Mouse (Mus musculus) midbrain, embryonic 11.5 days (tissue): ENCODE measurements around the gene Abhd8. TPM values are rescaled to one million over a fixed set of nuclear protein-coding genes. Genes with fewer than 3 reads are reported as not detected.
A peak's percentile ranks its signal among the peaks of the same experiment; 100 is the strongest.
"Not testable (repeated sequence)": the region's sequence is repeated elsewhere in the genome, so short reads cannot be mapped to it uniquely, and the experiment has no call there.

Experiments
- ATAC-seq: fragments of 200-750 bp; cut with Nextera tagmentation; 2 replicates; pipeline ENCODE4 v1.8.0; 2017; ENCODE audit warnings: moderate TSS enrichment, moderate library complexity; ENCODE audit not compliant: low FRiP score
- DNase-seq: peaks from one replicate; pipeline ENCODE4 v3.0.0; 2015; ENCODE audit warnings: low spot score; ENCODE audit errors: missing footprints
- H3K27ac ChIP-seq: fragments of 300-500 bp; sonication (generic); 2 replicates; pipeline ENCODE4 v1.5.1; 2014; ENCODE audit warnings: low read depth, low read length
- H3K27me3 ChIP-seq: fragments of 300-500 bp; sonication (generic); 2 replicates; pipeline ENCODE4 v1.6.1; 2014; ENCODE audit warnings: mild to moderate bottlenecking, low read length, moderate library complexity, mixed read lengths; ENCODE audit not compliant: control insufficient read depth, insufficient read depth
- H3K36me3 ChIP-seq: fragments of 300-500 bp; sonication (generic); 2 replicates; pipeline ENCODE4 v1.6.1; 2014; ENCODE audit warnings: mild to moderate bottlenecking, low read length, moderate library complexity, mixed read lengths; ENCODE audit not compliant: control insufficient read depth, insufficient read depth
- H3K4me1 ChIP-seq: fragments of 300-500 bp; sonication (generic); 2 replicates; pipeline ENCODE4 v1.6.1; 2014; ENCODE audit warnings: low read length; ENCODE audit not compliant: control insufficient read depth, insufficient read depth
- H3K4me2 ChIP-seq: fragments of 300-500 bp; sonication (generic); 2 replicates; pipeline ENCODE4 v1.6.1; 2014; ENCODE audit warnings: mild to moderate bottlenecking, moderate library complexity
- H3K4me3 ChIP-seq: fragments of 300-500 bp; sonication (generic); 2 replicates; pipeline ENCODE4 v1.5.1; 2014; ENCODE audit warnings: low read depth, low read length
- H3K9ac ChIP-seq: fragments of 300-500 bp; sonication (generic); 2 replicates; pipeline ENCODE4 v1.6.1; 2014; ENCODE audit warnings: low read length
- H3K9me3 ChIP-seq: fragments of 300-500 bp; sonication (generic); 2 replicates; pipeline ENCODE4 v1.6.1; 2016; ENCODE audit warnings: low read length; ENCODE audit not compliant: control insufficient read depth
- WGBS: fragments of 180-500 bp; shearing (Covaris S2); extraction: QIAGEN DNeasy Blood & Tissue Kit; methylation state at CpG from one replicate; pipeline ENCODE4 v1.1.7; 2014; 5-methylcytosine and 5-hydroxymethylcytosine counted together
- polyA plus RNA-seq: library from polyadenylated mRNA; unstranded; fragments of >200 nt; fragmentation: Nextera tagmentation; extraction: Ambion mirVana; gene quantifications from 2 replicates; pipeline ENCODE4 v1.2.1, GENCODE M21; 2014

The Abhd8 gene
- polyA plus RNA-seq, 1 experiment from 2014 or later = 42.2 TPM

DNA sequence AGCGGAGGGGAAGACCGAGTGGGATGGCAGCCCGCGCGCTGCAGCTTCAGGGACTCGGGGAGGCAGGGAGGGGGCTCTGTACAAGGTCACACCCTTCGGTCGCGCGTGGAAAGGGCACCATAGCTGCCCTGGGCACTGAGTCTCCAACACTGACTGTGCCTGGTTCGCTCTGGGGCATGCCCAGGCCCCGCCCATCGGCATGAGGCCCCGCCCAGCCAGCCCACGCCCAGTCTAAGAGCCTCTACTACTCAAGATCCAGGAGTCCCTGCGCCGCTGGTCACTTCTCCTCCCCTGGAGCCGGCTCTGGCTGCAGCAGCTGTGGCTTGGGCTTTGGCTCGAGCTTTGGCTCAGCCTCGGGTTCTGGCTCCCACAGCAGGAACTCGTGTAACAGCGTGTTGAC lies 6.5 kb downstream of the Abhd8 start:
- no peak overlapping the region for H3K27ac ChIP-seq
- DNase-seq (no peak), ATAC-seq (peak; percentile 48; the same call in 1 of the 2 replicates)
- no peaks in the 10 kb centered on the region for H3K9me3 ChIP-seq
- peaks cover 2% of the 10 kb centered on the region; the same call in 1 of the 2 replicates for H3K36me3 ChIP-seq
- WGBS = 31% methylated on average over 22 of the region's 22 CpGs
- no peak overlapping the region for H3K4me3 ChIP-seq
- H3K27me3 ChIP-seq = no peaks in the 10 kb centered on the region
- no peak overlapping the region for H3K4me2 ChIP-seq
- H3K4me1 ChIP-seq = peaks cover 3% of the 10 kb centered on the region; the same call in 1 of the 2 replicates
- no peak overlapping the region for H3K9ac ChIP-seq

DNA sequence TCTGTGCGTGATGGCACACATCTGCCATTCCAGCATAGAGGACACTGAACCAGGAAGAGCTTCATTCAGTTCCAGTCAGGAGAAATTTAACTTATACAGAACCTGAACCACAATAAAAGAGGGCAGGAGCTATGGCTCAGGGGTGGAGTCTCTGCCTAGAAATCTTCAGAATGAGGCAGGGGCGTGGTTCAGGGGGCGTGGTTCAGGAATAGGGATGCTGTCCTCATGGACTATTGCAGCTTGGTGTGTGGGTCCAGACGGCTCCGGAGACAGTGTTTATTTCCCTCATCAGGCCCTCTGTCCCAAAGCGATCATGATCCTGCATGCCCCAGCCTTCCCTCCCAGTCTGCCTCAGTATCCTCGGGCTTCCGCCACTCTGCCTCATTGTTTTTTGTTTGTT lies 8.8 kb downstream of the Abhd8 start:
- no peaks in the 10 kb centered on the region for H3K9me3 ChIP-seq
- no peak overlapping the region for H3K9ac ChIP-seq
- H3K27me3 ChIP-seq = no peaks in the 10 kb centered on the region
- H3K27ac ChIP-seq = no peak overlapping the region
- DNase-seq = no peak
- ATAC-seq = no peak
- H3K4me3 ChIP-seq = no peak overlapping the region
- H3K36me3 ChIP-seq = peaks cover 2% of the 10 kb centered on the region; the same call in 1 of the 2 replicates
- H3K4me1 ChIP-seq = no peaks in the 10 kb centered on the region
- no peak overlapping the region for H3K4me2 ChIP-seq
- whole genome bisulfite sequencing = 74% methylated on average over 8 of the region's 8 CpGs

DNA sequence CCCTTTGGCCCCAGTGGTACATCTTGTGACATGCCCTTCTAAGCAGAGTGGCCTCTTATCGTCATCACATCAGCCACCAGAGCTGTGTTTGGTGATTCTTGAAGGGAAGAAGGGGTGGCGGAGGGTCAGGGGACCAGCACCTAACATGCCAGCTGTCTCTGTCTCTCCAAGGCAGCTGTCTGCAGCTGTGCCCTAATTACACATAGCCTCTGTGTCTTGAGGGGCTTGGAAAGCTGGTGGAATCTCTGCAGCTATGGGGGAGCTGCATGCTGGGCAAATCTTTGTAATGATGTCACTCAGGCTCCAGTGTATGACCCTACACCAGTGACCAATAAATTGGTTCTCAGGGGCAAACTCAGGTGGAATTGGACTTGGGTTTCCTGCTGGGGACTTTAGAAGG lies 10.8 kb downstream of the Abhd8 start:
- Histone ChIP-seq H3K4me1 (no peaks in the 10 kb centered on the region), H3K4me2 (no peak overlapping the region), H3K4me3 (no peak overlapping the region), H3K36me3 (no peaks in the 10 kb centered on the region), H3K9me3 (no peaks in the 10 kb centered on the region), H3K9ac (no peak overlapping the region), H3K27ac (no peak overlapping the region), H3K27me3 (no peaks in the 10 kb centered on the region)
- no peak for DNase-seq
- ATAC-seq = no peak
- WGBS = 93% methylated on average over 2 of the region's 2 CpGs

DNA sequence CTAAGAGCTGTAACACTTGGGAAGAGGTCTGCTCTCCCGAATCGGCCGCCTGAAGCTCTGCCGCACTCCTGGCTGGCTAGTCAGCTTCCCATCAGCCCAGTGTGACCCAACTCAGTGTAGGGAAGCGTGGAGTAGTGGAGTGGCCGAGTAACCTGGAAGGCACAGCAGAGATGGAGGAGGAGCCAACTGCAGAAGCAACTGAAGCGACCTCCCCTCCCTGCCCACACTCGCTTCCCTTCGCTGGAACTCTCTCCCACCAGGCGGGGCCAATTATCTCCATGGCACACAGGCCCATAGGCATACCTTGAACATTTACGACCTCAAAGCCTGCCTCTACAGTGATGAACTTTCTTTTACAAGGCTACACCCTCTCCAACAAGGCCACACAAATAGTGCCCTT lies 11.7 kb downstream of the Abhd8 start:
- ATAC-seq (no peak), DNase-seq (no peak)
- Histone ChIP-seq H3K9me3 (no peaks in the 10 kb centered on the region), H3K4me2 (no peak overlapping the region), H3K27ac (no peak overlapping the region), H3K27me3 (no peaks in the 10 kb centered on the region), H3K4me1 (no peaks in the 10 kb centered on the region), H3K9ac (no peak overlapping the region), H3K36me3 (no peaks in the 10 kb centered on the region), H3K4me3 (no peak overlapping the region)
- 54% methylated on average over 11 of the region's 11 CpGs for WGBS

DNA sequence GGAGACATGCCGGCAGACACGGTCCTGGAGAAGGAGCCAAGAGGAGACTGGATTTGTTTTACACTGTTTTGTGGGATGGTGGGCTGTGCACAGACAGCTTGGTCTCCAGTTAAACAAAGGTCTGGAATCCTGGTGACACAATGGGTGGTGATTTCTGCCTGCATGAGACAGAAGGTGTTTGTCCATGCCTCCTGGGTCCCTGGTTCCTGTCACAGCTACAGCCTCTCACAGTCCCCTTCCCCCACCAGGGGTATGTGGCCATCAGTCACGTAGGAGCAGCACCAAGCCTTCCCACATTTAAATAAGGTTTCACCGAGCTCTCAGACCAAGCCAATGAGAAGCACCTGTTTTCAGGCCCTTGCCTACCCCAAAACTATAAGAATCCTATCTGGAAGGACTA lies 12.1 kb downstream of the Abhd8 start:
- no peak overlapping the region for H3K9ac ChIP-seq
- no peaks in the 10 kb centered on the region for H3K36me3 ChIP-seq
- WGBS = 70% methylated on average over 4 of the region's 4 CpGs
- no peaks in the 10 kb centered on the region for H3K9me3 ChIP-seq
- ATAC-seq (no peak), DNase-seq (no peak)
- no peak overlapping the region for H3K27ac ChIP-seq
- H3K4me2 ChIP-seq = no peak overlapping the region
- no peaks in the 10 kb centered on the region for H3K27me3 ChIP-seq
- H3K4me3 ChIP-seq = no peak overlapping the region
- H3K4me1 ChIP-seq = no peaks in the 10 kb centered on the region

DNA sequence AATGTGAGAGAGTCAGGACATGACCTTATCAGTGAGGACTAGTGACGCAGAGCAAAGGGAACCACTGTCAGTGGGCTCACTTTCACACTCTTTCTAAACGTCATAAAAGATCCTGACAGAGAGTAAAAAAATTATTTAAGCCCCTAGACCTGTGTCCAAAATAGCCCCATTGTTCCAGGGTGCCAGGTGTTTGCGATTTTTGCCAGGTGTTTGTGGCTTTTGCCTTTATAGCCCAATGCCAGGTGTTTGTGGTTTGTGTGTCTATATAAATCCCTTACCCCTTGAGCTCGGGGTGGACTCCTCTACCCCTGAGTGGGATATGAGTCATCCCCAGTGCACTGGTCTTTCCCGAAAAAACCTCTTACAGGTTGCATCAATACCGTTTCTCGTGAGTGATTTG lies 18.4 kb downstream of the Abhd8 start:
- Histone ChIP-seq H3K9ac (no peak overlapping the region), H3K9me3 (no peaks in the 10 kb centered on the region), H3K4me2 (no peak overlapping the region), H3K4me3 (no peak overlapping the region), H3K36me3 (no peaks in the 10 kb centered on the region), H3K27me3 (peaks cover 2% of the 10 kb centered on the region; the same call in 1 of the 2 replicates), H3K4me1 (no peaks in the 10 kb centered on the region), H3K27ac (no peak overlapping the region)
- ATAC-seq (no peak), DNase-seq (no peak)
- 86% methylated on average over 7 of the region's 7 CpGs for WGBS

DNA sequence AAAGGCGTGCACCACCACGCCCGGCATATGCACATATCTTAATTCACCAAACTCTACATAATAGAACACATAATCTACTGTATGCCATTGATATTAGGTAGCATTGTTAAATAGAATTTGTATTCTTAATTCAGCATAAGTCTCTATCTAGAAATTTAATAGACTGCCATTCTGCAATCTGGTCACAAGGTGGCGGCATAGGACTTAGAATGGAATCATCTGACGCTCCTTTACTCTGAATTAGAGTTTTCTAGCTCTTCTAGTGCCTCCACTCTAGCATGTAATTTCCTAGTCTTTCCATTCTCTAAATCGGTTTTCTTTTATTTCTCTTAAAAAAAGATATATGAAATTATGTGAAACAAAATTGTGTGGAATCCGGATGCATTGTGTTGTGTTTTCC lies 22.1 kb downstream of the Abhd8 start:
- DNase-seq = peak; percentile 93
- Histone ChIP-seq H3K9ac (no peak overlapping the region), H3K9me3 (no peaks in the 10 kb centered on the region), H3K27ac (no peak overlapping the region), H3K4me3 (no peak overlapping the region), H3K4me2 (no peak overlapping the region), H3K4me1 (no peaks in the 10 kb centered on the region), H3K36me3 (no peaks in the 10 kb centered on the region), H3K27me3 (peaks cover 2% of the 10 kb centered on the region; the same call in 1 of the 2 replicates)
- ATAC-seq = no peak
- WGBS = under 1% methylated on average over 7 of the region's 7 CpGs

DNA sequence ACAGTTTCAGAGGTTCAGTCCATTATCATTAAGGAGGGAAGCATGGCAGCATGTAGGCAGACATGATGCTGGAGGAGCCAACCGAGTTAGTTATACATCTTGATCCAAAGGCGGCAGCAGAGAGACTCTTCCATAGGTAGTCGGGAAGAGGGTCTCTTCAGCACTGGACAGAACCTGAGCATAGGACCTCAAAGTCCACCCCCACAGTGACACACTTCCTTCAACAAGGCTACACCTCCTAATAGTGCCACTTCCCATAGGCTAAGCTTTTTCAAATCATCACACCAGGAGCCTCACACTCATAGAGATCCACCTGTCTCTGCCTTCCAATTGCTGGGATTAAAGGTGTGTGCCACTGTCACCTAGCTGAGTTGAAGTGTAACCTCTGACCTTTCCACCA lies 26.4 kb downstream of the Abhd8 start:
- Histone ChIP-seq H3K9me3 (no peaks in the 10 kb centered on the region), H3K27me3 (0 out of 2 replicates have a peak, but pooled peaks cover 2% of the 10 kb centered on the region), H3K4me3 (no peak overlapping the region), H3K4me2 (no peak overlapping the region), H3K36me3 (no peaks in the 10 kb centered on the region), H3K9ac (no peak overlapping the region), H3K27ac (no peak overlapping the region), H3K4me1 (no peaks in the 10 kb centered on the region)
- WGBS = 51% methylated on average over 3 of the region's 3 CpGs
- ATAC-seq = no peak
- DNase-seq = no peak

DNA sequence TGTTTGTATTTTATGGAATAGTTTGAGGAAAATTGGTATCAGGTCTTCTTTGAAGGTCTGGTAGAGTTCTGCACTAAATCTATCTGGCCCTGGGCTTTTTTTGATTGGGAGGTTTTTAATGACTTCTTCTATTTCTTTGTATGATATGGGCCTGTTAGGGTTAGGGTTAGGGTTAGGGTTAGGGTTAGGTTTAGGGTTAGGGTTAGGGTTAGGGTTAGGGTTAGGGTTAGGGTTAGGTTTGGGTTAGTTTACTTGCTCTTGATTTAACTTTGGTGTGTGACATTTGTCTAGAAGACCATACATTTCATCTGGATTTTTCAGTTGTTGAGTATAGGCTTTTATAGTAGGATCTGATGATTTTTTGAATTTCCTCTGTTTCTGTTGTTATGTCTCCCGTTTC lies 30.5 kb downstream of the Abhd8 start:
- WGBS = 82% methylated on average over 1 of the region's 1 CpGs
- not testable (repeated sequence) for H3K4me3 ChIP-seq, H3K4me2 ChIP-seq, H3K4me1 ChIP-seq, ATAC-seq, DNase-seq, H3K9me3 ChIP-seq, H3K27ac ChIP-seq, H3K9ac ChIP-seq, H3K36me3 ChIP-seq, H3K27me3 ChIP-seq

DNA sequence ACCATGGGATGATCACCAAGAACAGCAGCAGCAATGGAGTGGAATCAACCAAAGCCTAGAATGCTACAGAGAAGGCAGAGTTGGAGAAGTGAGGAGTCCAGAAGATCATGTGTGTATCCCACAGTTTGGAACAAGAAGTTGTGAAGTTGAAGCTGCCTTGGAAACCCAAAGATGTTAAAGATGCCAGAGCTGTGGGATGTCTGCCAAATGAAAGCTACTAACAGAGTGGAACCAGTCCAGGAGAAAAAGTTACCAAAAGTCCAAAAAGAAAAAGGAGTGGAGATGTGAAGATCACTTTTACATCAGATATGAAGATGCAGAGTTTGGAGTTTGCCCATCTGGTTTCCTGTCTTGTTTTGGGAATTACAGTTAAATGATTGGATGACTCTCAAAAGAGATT lies 41.3 kb downstream of the Abhd8 start:
- H3K27ac ChIP-seq = no peak overlapping the region
- no peak overlapping the region for H3K9ac ChIP-seq
- no peak overlapping the region for H3K4me3 ChIP-seq
- H3K27me3 ChIP-seq = no peaks in the 10 kb centered on the region
- H3K9me3 ChIP-seq = no peaks in the 10 kb centered on the region
- ATAC-seq (no peak), DNase-seq (no peak)
- no peak overlapping the region for H3K4me2 ChIP-seq
- no peaks in the 10 kb centered on the region for H3K4me1 ChIP-seq
- no peaks in the 10 kb centered on the region for H3K36me3 ChIP-seq
